27 mouse cellular contexts compared by ENCODE assay signal in genomic region chr2:22617951-22618350, GRCm38 (mm10). TPM values are rescaled to one million over a fixed set of nuclear protein-coding genes. Genes with fewer than 3 reads are reported as not detected.
DNase-seq lines count a peak whose midpoint lies in the region; ATAC-seq lines count a peak whose summit lies in the region.
"Had no signal": no experiment of that assay in that cellular context is flagged by ENCODE, and none has a peak within 500 bp of the region (broad histone marks: within the 10 kb centered on the region; RNA-seq: fewer than 3 reads in every experiment).

No protein-coding gene starts in this region.

- peaks cover 25% of the 10 kb centered on the region for H3K4me1 ChIP-seq in hindbrain, embryonic 14.5 days (replicated peaks; ENCODE audit: control insufficient read depth, insufficient read depth, low read length)
- H3K4me1 ChIP-seq in hindbrain, embryonic 13.5 days (replicated peaks), result peaks cover 32% of the 10 kb centered on the region
- H3K4me1 ChIP-seq in embryonic facial prominence, embryonic 10.5 days, result peaks cover 23% of the 10 kb centered on the region

- H3K4me2 ChIP-seq in hindbrain, embryonic 14.5 days (replicated peaks), result no peak overlapping the region
- H3K4me2 ChIP-seq in hindbrain, embryonic 13.5 days, result no peak overlapping the region
- H3K4me2 ChIP-seq: embryonic facial prominence, embryonic 15.5 days; heart, embryonic 15.5 days; intestine, embryonic 15.5 days; neural tube, embryonic 12.5 days; stomach, embryonic 15.5 days had no signal

- no peaks in the 10 kb centered on the region for H3K9me3 ChIP-seq in hindbrain, embryonic 14.5 days (ENCODE audit: control insufficient read depth, low read length)
- H3K9me3 ChIP-seq in hindbrain, embryonic 13.5 days, result no peaks in the 10 kb centered on the region
- H3K9me3 ChIP-seq in embryonic facial prominence, embryonic 10.5 days, result no peaks in the 10 kb centered on the region
- H3K9me3 ChIP-seq: embryonic facial prominence, embryonic 15.5 days; heart, embryonic 15.5 days; intestine, embryonic 15.5 days; neural tube, embryonic 12.5 days; stomach, embryonic 15.5 days had no signal

- no peak overlapping the region for H3K27ac ChIP-seq in hindbrain, embryonic 14.5 days
- no peak overlapping the region for H3K27ac ChIP-seq in hindbrain, embryonic 13.5 days
- H3K27ac ChIP-seq in embryonic facial prominence, embryonic 10.5 days (replicated peaks), result no peak overlapping the region
- H3K27ac ChIP-seq: embryonic facial prominence, embryonic 15.5 days; heart, embryonic 15.5 days; intestine, embryonic 15.5 days; left cerebral cortex, adult 2 months; neural tube, embryonic 12.5 days; stomach, embryonic 15.5 days had no signal

- WGBS in hindbrain, embryonic 14.5 days, result 4% methylated on average over 9 of the region's 9 CpGs
- WGBS in hindbrain, embryonic 13.5 days, result 3% methylated on average over 9 of the region's 9 CpGs
- 1% methylated on average over 9 of the region's 9 CpGs for WGBS in embryonic facial prominence, embryonic 10.5 days

- H3K9ac ChIP-seq in hindbrain, embryonic 14.5 days, result no peak overlapping the region
- no peak overlapping the region for H3K9ac ChIP-seq in hindbrain, embryonic 13.5 days
- H3K9ac ChIP-seq: embryonic facial prominence, embryonic 15.5 days; heart, embryonic 15.5 days; intestine, embryonic 15.5 days; neural tube, embryonic 12.5 days; stomach, embryonic 15.5 days had no signal

- DNase-seq in hindbrain, embryonic 14.5 days (ENCODE audit: low spot score), result peak; percentile 49
- peak; percentile 7 for DNase-seq in thymus, postnatal 0 days (ENCODE audit: low spot score)
- DNase-seq in thymus, postnatal 10 days (ENCODE audit: low spot score in 2 of 2), result no peak
- DNase-seq in embryonic facial prominence, embryonic 10.5 days (ENCODE audit: low spot score), result peak; percentile 39
- DNase-seq in Muller cell, postnatal 12 days (ENCODE audit: inconsistent ontology term), result no peak
- no peak for DNase-seq in c-Kit-positive CD71-positive TER-119-positive erythroid progenitor cells, embryonic 14.5 days (ENCODE audit: low spot score)
- DNase-seq: adrenal gland, postnatal 25 days; cerebellum, adult 8-10 months; gastrocnemius, postnatal 36 days; heart, postnatal 4 days; kidney, postnatal 36 days; layer of hippocampus, adult 9-11 months; left cerebral cortex, postnatal 4 days; liver; right cerebral cortex, postnatal 25 days; thymus, adult 18-20 months had no signal

- H3K36me3 ChIP-seq in hindbrain, embryonic 14.5 days (replicated peaks; ENCODE audit: control insufficient read depth, insufficient read depth), result no peaks in the 10 kb centered on the region
- H3K36me3 ChIP-seq in hindbrain, embryonic 13.5 days, result no peaks in the 10 kb centered on the region
- no peaks in the 10 kb centered on the region for H3K36me3 ChIP-seq in embryonic facial prominence, embryonic 10.5 days (replicated peaks)
- H3K36me3 ChIP-seq: embryonic facial prominence, embryonic 15.5 days; heart, embryonic 15.5 days; intestine, embryonic 15.5 days; neural tube, embryonic 12.5 days; stomach, embryonic 15.5 days had no signal

- peaks cover 23% of the 10 kb centered on the region for H3K27me3 ChIP-seq in hindbrain, embryonic 14.5 days (ENCODE audit: control insufficient read depth, insufficient read depth, low read length)
- H3K27me3 ChIP-seq in hindbrain, embryonic 13.5 days, result peaks cover 51% of the 10 kb centered on the region
- H3K27me3 ChIP-seq in embryonic facial prominence, embryonic 10.5 days (replicated peaks; ENCODE audit: low read depth, poor library complexity, severe bottlenecking), result peaks cover 67% of the 10 kb centered on the region

- no peak for ATAC-seq in hindbrain, embryonic 14.5 days (ENCODE audit: low FRiP score)
- no peak for ATAC-seq in hindbrain, embryonic 13.5 days (ENCODE audit: low FRiP score)
- ATAC-seq: intestine, embryonic 15.5 days; lung, postnatal 0 days; Patski had no signal

- no peak overlapping the region for H3K4me3 ChIP-seq in hindbrain, embryonic 14.5 days (replicated peaks; ENCODE audit: low read length)
- no peak overlapping the region for H3K4me3 ChIP-seq in hindbrain, embryonic 13.5 days
- no peak overlapping the region for H3K4me3 ChIP-seq in embryonic facial prominence, embryonic 10.5 days
- H3K4me3 ChIP-seq: embryonic facial prominence, embryonic 15.5 days; heart, embryonic 15.5 days; intestine, embryonic 15.5 days; left cerebral cortex, adult 2 months; neural tube, embryonic 12.5 days; stomach, embryonic 15.5 days had no signal

RNA-seq across cellular contexts. Expression of gene Gad2, which starts 4.1 kb away (rescaled TPM):
- polyA plus RNA-seq in hindbrain, embryonic 14.5 days (2014; fragmentation: Nextera tagmentation; extraction: Ambion mirVana), result 34.7 and 35.1 TPM in 2 replicates
- polyA plus RNA-seq in hindbrain, embryonic 13.5 days (2015; fragmentation: Nextera tagmentation; extraction: Ambion mirVana), result 62.9 and 68.3 TPM in 2 replicates
- not detected in 2 replicates for polyA plus RNA-seq in thymus, postnatal 0 days (2015; fragmentation: Nextera tagmentation; extraction: Ambion mirVana)
- polyA plus RNA-seq in embryonic facial prominence, embryonic 10.5 days (2016; fragmentation: Nextera tagmentation; extraction: Ambion mirVana), result 1.7 and 3.4 TPM in 2 replicates
- polyA plus RNA-seq: kidney, embryonic 14.5 days; liver, embryonic 16.5 days; lung, postnatal 0 days; Patski had no signal

Comparison
In these comparisons a context has a peak if more than half of its experiments do, and no peak if none do; other contexts are left out.
1. DNase-seq: peak in hindbrain, embryonic 14.5 days (single experiment), thymus, postnatal 0 days (single experiment) and embryonic facial prominence, embryonic 10.5 days (single experiment); none in thymus, postnatal 10 days (0 of 2), Muller cell, postnatal 12 days (single experiment) and c-Kit-positive CD71-positive TER-119-positive erythroid progenitor cells, embryonic 14.5 days (single experiment).